Mouse (Mus musculus): ENCODE measurements around the gene Taf6.
"Not testable (repeated sequence)": the region's sequence is repeated elsewhere in the genome, so short reads cannot be mapped to it uniquely, and the experiment has no call there.

Gene Taf6

DNA sequence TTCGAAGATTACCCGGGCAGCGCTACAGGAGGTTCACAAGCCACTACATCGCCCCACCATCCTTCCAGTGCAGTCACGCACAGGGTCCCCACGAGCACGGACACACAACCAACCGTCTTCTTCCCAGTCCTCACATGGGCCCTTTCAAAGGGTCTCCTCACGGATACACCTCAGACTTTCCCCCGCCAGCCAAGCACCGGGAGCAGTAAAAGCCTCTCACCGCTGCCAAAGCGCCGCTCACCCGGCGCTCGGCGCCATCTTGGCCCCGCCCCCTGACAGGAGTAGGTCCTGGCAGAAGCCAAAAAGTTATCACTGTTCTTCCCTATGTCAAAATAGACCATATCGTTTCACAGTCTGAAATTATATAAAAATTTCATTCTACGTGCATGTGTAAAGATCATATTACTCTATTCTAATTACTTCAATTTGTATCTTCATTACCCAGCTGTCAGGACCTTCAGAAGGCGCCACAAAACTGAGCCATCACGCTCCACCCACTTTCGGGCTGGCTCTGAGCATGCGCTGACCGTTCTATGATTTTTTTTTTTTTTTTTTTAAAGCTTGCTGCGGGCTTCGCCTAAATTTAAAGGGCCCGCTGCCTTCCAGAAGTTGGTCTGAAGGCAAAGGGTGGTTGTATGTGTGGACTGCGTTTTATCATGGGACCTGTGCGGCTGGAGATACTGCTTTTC, at the start of gene Taf6, which contains the start of gene Cnpy4:
Gene Taf6, minus strand, starts transcription at position 502 of the 689 bp plus-strand sequence.
Gene Cnpy4, plus strand, starts transcription at position 536 of the 689 bp plus-strand sequence.
- DNase-seq (ENCODE audit: low read depth, low spot score) = peak; percentile 93

- DNase-seq (ENCODE audit: low read depth, low spot score) = no peak
These were observed 47.0 kb upstream of the Taf6 start for GRCm38 (mm10) chr5:138234224-138234623.

DNA sequence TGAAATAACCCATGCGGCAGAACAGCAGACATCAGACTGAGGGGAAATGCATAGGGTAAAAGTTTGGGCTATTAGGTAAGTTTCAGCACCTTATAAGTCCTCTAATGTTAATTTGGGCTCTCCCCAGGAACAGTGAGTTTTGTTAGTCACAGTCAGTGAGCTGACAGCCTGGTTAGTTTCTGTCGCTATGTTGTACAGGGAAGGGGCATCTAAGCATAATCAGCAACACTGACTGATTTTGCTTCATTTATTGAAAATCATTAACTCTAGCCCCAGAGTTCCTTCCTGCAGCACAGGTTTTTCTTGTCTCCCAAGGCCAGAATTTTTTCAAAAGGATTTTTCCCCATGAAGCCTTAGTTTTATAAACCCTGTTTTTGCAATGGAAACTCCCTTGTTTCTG, 46.5 kb upstream of the Taf6 start:
- DNase-seq (ENCODE audit: low read depth, low spot score) = no peak

GRCm38 (mm10) chr5:138229511-138229910, 42.3 kb upstream of the Taf6 start:
- no peak for DNase-seq (ENCODE audit: low read depth, low spot score)

DNA sequence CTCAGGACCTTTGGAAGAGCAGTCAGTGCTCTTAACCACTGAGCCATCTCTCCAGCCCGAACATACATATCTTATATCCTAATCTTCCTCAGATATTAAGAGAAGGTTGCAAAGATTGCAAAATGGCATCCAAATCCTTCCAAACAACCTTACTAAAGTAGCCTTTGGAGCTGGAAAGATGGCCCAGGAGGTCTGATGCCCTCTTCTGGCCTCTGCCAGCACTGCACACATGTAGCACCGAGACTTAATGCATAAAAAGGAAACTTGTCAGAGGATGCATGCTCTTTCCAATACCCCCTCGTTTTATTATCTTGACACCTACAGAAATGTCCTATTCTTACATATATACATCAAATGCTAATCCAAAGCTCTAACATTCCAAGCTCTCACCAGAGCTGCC, 40.8 kb upstream of the Taf6 start:
- DNase-seq (ENCODE audit: low read depth, low spot score) = peak; percentile 50

GRCm38 (mm10) chr5:138227367-138227766, 40.1 kb upstream of the Taf6 start:
- DNase-seq (ENCODE audit: low read depth, low spot score) = no peak

- DNase-seq (ENCODE audit: low read depth, low spot score) = no peak
These were observed 39.2 kb upstream of the Taf6 start for GRCm38 (mm10) chr5:138226491-138226890.

GRCm38 (mm10) chr5:138225700-138226099, 38.4 kb upstream of the Taf6 start, which contains the start of gene Nxpe5:
TSS of gene Nxpe5 (plus strand) at chr5:138225898.
- DNase-seq (ENCODE audit: low read depth, low spot score) = no peak

DNA sequence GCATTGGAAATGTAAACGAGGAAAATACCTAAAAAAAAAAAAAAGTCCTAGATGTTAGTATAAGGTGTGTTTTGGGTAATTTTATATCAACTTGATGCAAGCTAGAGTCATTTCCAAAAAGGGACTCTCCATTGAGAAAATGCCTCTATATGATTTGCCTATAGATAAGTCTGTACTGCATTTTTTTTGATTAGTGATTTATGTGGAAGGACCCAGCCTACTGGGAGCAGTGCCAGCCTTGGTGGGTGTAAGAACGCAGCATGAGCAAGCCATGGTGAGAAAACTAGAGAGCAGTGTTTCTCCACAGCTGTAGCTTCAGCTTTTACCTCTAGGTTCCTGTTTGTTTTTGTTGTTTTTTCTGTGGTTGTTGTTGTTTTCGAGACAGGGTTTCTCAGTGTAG, 36.0 kb upstream of the Taf6 start:
- DNase-seq (ENCODE audit: low read depth, low spot score) = no peak

DNA sequence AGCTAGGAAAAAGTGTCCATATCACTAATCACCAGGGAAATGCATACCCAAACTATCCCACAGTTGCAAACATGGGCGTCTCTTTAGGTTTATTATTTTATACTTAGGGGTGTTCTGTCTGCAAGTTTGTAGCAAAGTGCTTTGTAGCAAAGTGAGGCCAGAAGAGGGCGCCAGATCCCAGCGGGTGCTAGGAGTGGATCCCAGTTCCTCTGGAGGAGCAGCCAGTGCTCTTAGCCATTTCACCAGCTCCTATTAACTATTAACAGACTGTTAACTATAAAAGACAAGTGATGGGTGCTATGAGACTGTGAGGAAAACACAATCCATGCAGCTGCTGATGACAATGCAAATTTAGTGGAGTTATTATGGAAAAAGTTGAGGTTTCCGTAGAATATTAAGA, 34.9 kb upstream of the Taf6 start:
- peak; percentile 85 for DNase-seq (ENCODE audit: low read depth, low spot score)

- no peak for DNase-seq (ENCODE audit: low read depth, low spot score)
These were observed 32.6 kb upstream of the Taf6 start for GRCm38 (mm10) chr5:138219864-138220263.

DNA sequence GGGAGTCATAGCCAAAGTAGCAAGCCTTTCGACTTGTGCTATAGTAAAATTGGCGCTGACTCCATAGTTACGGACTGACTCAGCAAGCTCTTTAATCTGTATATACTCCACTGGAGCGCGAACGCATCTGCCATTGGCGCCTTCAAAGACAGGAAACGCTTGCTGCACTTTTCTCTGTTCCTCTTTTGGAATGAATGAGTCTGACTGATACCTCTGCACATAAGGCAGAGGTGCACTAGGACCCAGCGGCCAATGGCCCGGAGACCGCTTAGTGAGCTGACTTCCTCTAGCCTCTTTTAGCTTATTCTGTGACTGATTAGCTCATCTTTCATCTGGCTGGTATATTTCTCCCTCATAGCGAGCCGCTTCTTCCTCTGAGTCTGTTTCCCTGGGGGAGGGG, 29.4 kb upstream of the Taf6 start:
- not testable (repeated sequence) for DNase-seq (ENCODE audit: low read depth, low spot score)

GRCm38 (mm10) chr5:138207873-138208272, 20.6 kb upstream of the Taf6 start:
- no peak for DNase-seq (ENCODE audit: low read depth, low spot score)

GRCm38 (mm10) chr5:138207253-138207652, 20.0 kb upstream of the Taf6 start:
- DNase-seq (ENCODE audit: low read depth, low spot score) = no peak

- DNase-seq (ENCODE audit: low read depth, low spot score) = no peak
These were observed 14.8 kb upstream of the Taf6 start for GRCm38 (mm10) chr5:138202086-138202485.

GRCm38 (mm10) chr5:138199576-138199975, 12.3 kb upstream of the Taf6 start:
- no peak for DNase-seq (ENCODE audit: low read depth, low spot score)

GRCm38 (mm10) chr5:138195463-138195862, 8.2 kb upstream of the Taf6 start:
- DNase-seq (ENCODE audit: low read depth, low spot score) = no peak

DNA sequence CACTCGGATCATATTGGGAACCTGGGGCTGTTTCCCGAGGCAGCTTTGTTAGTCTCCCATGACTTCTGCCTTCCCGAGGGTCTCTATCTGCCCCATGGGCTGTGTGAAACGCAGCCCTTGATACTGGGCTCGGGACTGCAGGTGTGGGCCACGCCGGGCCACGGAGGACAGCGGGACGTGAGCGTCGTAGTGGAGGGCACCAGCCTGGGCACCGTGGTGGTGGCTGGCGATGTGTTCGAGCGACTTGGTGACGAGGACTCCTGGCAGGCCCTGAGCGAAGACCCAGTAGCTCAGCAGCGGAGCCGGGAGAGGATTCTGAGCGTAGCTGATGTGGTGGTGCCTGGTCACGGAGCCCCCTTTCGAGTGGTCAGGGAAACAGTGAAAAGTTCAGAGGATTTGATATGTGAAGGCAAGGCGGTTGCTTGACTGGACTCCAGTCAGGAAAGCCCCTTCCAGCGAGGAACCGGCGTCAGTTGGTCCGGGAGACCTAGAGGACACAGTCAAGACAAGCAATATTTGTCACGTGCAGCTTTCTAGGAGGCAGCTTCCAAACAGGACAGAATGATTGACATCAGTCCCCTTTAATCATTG, 7.6 kb upstream of the Taf6 start:
- DNase-seq (ENCODE audit: low read depth, low spot score) = peak; percentile 34

- peak; percentile 77 for DNase-seq (ENCODE audit: low read depth, low spot score)
These were observed 6.8 kb upstream of the Taf6 start, which contains the start of gene Mblac1 for GRCm38 (mm10) chr5:138193771-138194727. TSS of gene Mblac1 (plus strand) at chr5:138194314.

DNA sequence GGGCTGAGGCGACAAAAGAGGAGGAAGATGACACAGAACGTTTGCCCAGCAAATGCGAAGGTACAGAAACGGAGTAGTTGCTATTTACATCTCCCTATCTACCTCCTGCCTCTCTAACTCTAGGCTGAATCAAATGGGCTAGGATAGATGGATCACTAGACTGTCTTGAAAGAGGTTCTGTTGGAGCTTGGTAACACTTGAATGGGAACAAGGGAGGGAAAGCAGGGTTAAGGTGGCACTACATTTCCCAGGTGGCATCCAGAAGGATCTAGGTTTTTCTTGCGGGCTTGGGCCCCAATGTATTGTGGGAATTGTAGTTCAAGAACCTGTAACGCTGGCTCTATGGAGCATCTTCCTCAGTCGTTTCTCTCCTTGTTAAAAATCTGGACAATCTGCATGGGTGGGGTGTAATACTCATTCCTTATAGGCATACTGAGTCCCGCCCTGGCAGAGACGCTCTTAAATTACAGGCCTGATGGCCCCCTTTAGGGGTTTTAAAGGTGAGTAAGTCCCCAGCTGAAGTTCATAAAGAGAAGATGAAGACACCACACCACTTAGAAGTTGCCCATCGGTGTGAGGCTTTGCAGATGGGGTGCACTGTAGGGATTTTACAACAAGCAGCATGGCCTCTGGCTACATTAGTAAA, 533 bp upstream of the Taf6 start:
- DNase-seq (ENCODE audit: low read depth, low spot score) = peak; percentile 88

DNA sequence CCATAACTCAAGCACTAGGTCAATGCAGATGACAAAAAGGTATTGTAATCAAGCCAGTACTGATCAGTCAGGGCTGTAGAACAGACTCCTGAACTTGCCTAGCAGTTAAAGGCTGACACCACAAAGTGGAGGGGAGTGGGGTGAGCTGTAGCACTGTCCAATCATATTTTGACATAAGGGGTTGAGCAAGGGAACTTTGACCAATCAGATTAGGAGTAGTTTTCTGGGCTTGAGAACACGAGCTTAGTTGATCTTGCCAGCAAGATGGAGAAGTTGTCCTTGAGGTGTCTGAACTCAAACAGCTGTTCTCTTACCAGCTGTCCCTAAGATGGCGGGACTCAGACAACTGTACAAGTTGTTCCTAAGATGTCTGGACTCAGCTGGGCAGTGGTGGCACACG, 14.0 kb downstream of the Taf6 start:
- DNase-seq (ENCODE audit: low read depth, low spot score) = no peak

Data from CD4-positive, CD25-positive, alpha-beta regulatory T cell, adult 2 months (primary cell).